Mouse (Mus musculus) stomach, embryonic 16.5 days (tissue): Measurements from ENCODE around the gene Map4k5. TPM values are rescaled to one million over a fixed set of nuclear protein-coding genes. Genes with fewer than 3 reads are reported as not detected.

Source experiments
- ATAC-seq: fragments of 200-750 bp; cut with Nextera tagmentation; 2 replicates; pipeline ENCODE4 v1.8.0; 2017; ENCODE audit warnings: moderate number of reproducible peaks, moderate TSS enrichment; ENCODE audit not compliant: insufficient read depth, low FRiP score
- H3K27ac ChIP-seq: fragments of 300-500 bp; sonication (generic); 2 replicates; pipeline ENCODE4 v1.5.1; 2014; ENCODE audit warnings: low read length
- H3K27me3 ChIP-seq: fragments of 300-500 bp; sonication (generic); 2 replicates; pipeline ENCODE4 v1.6.1; 2014; ENCODE audit warnings: low read length, control low read depth, mixed read lengths; ENCODE audit not compliant: control insufficient read depth, insufficient read depth
- H3K36me3 ChIP-seq: fragments of 300-500 bp; sonication (generic); 2 replicates; pipeline ENCODE4 v1.6.1; 2014; ENCODE audit warnings: low read length; ENCODE audit not compliant: control insufficient read depth, insufficient read depth
- H3K4me1 ChIP-seq: fragments of 300-500 bp; sonication (generic); 2 replicates; pipeline ENCODE4 v1.6.1; 2014; ENCODE audit warnings: low read length, control low read depth, mixed read lengths; ENCODE audit not compliant: control insufficient read depth, insufficient read depth
- H3K4me2 ChIP-seq: fragments of 300-500 bp; sonication (generic); 2 replicates; pipeline ENCODE4 v1.6.1; 2014; ENCODE audit warnings: low read depth, low read length, mixed read lengths
- H3K4me3 ChIP-seq: fragments of 300-500 bp; sonication (generic); replicated peaks from 2 replicates; pipeline ENCODE4 v1.5.1; 2014; ENCODE audit warnings: mild to moderate bottlenecking, low read length
- H3K9ac ChIP-seq: fragments of 300-500 bp; sonication (generic); 2 replicates; pipeline ENCODE4 v1.6.1; 2014; ENCODE audit warnings: low read length
- H3K9me3 ChIP-seq: fragments of 300-500 bp; sonication (generic); replicated peaks from 2 replicates; pipeline ENCODE4 v1.6.1; 2016; ENCODE audit warnings: low read length, control low read depth; ENCODE audit not compliant: control insufficient read depth
- WGBS: fragments of 180-500 bp; shearing (Covaris S2); extraction: QIAGEN DNeasy Blood & Tissue Kit; methylation state at CpG from one replicate; pipeline ENCODE4 v1.1.7; 2014; 5-methylcytosine and 5-hydroxymethylcytosine counted together
- polyA plus RNA-seq: library from polyadenylated mRNA; unstranded; fragments of >200 nt; fragmentation: Nextera tagmentation; extraction: Ambion mirVana; gene quantifications from 2 replicates; pipeline ENCODE4 v1.2.1, GENCODE M21; 2015

The Map4k5 gene
- polyA plus RNA-seq, 1 experiment from 2014 or later, result 24.3 TPM

DNA sequence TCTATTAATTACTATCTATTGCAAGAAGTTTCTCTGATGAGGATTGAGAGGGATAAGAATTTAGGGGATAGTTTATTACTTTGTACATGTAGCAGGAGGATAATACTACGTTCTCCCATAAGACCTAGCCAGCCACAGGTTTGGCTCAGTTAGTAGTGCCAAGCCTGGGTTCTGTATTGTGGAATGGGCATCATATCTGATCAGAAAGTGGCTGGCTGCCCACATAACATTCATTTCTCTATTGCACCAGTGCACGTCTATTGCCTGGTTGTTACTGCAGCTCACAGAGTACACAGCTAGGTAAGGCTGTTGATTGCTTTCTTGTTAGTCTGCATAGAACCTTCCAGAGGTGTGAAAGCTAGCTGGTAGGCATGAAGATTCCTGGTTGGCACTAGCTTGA lies 24.9 kb upstream of the Map4k5 start:
- no peak overlapping the region for H3K4me2 ChIP-seq
- H3K9ac ChIP-seq, result no peak overlapping the region
- no peaks in the 10 kb centered on the region for H3K4me1 ChIP-seq
- H3K27ac ChIP-seq, result no peak overlapping the region
- no peak overlapping the region for H3K4me3 ChIP-seq
- ATAC-seq, result no peak
- no peaks in the 10 kb centered on the region for H3K36me3 ChIP-seq
- no peaks in the 10 kb centered on the region for H3K27me3 ChIP-seq
- 74% methylated on average over 2 of the region's 2 CpGs for whole genome bisulfite sequencing
- no peaks in the 10 kb centered on the region for H3K9me3 ChIP-seq

GRCm38 (mm10) chr12:69912737-69913136 lies 19.7 kb upstream of the Map4k5 start:
- peaks cover 6% of the 10 kb centered on the region for H3K4me1 ChIP-seq
- no peaks in the 10 kb centered on the region for H3K27me3 ChIP-seq
- no peak overlapping the region for H3K4me2 ChIP-seq
- no peak overlapping the region for H3K9ac ChIP-seq
- H3K4me3 ChIP-seq, result no peak overlapping the region
- no peak for ATAC-seq
- no peaks in the 10 kb centered on the region for H3K9me3 ChIP-seq
- H3K27ac ChIP-seq, result no peak overlapping the region
- no peaks in the 10 kb centered on the region for H3K36me3 ChIP-seq
- 83% methylated on average over 7 of the region's 7 CpGs for WGBS

DNA sequence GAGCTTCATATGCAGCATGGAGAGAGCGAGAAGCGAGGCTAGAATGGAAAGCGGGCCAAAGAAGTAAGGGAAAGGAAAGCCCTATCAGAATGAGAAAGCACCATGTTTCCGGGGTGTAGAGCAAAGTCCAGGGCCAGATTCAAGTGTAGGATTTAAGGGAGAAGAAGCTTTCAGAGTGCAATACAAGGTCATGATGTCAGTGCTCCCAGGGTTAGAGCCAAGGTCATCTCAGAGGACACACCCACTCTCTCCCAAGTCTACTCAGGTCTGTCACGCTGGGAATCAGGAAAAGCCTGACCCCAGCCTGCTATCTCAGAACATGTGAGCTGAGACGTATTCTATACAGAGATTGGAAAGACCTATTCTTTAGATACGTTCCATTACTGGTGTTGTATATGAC lies 18.9 kb upstream of the Map4k5 start:
- peaks cover 9% of the 10 kb centered on the region for H3K4me1 ChIP-seq
- no peaks in the 10 kb centered on the region for H3K36me3 ChIP-seq
- no peaks in the 10 kb centered on the region for H3K9me3 ChIP-seq
- ATAC-seq, result no peak
- no peak overlapping the region for H3K4me3 ChIP-seq
- WGBS, result 80% methylated on average over 7 of the region's 7 CpGs
- H3K9ac ChIP-seq, result no peak overlapping the region
- H3K4me2 ChIP-seq, result no peak overlapping the region
- H3K27me3 ChIP-seq, result no peaks in the 10 kb centered on the region
- no peak overlapping the region for H3K27ac ChIP-seq

DNA sequence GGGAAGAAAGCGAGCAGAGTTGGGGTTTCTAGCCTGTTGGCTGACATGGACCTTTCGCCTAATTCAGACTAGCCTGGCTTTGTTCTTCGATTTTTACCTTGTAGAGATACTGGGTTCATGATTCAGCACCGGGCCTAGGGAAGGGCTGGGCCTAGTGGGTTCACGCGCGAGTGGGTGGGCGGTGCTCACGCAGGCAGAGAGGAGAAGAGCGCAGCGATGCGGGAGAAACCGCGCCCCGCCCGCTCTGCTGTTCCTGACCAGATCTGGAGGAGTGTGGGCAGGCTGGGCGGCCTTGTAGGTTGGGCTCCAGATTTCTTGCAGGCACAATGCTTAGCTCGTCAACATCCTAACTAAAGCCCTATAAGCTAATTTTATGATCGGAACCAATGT lies 15.5 kb upstream of the Map4k5 start:
- Histone ChIP-seq H3K4me3 (peak overlapping the region; percentile 36; the same call in 1 of the 2 replicates), H3K9ac (no peak overlapping the region; the same call in 1 of the 2 replicates), H3K27me3 (no peaks in the 10 kb centered on the region), H3K36me3 (no peaks in the 10 kb centered on the region), H3K4me2 (peak overlapping the region; percentile 69), H3K9me3 (no peaks in the 10 kb centered on the region), H3K27ac (no peak overlapping the region), H3K4me1 (peaks cover 9% of the 10 kb centered on the region)
- no peak for ATAC-seq
- WGBS, result 33% methylated on average over 19 of the region's 19 CpGs

DNA sequence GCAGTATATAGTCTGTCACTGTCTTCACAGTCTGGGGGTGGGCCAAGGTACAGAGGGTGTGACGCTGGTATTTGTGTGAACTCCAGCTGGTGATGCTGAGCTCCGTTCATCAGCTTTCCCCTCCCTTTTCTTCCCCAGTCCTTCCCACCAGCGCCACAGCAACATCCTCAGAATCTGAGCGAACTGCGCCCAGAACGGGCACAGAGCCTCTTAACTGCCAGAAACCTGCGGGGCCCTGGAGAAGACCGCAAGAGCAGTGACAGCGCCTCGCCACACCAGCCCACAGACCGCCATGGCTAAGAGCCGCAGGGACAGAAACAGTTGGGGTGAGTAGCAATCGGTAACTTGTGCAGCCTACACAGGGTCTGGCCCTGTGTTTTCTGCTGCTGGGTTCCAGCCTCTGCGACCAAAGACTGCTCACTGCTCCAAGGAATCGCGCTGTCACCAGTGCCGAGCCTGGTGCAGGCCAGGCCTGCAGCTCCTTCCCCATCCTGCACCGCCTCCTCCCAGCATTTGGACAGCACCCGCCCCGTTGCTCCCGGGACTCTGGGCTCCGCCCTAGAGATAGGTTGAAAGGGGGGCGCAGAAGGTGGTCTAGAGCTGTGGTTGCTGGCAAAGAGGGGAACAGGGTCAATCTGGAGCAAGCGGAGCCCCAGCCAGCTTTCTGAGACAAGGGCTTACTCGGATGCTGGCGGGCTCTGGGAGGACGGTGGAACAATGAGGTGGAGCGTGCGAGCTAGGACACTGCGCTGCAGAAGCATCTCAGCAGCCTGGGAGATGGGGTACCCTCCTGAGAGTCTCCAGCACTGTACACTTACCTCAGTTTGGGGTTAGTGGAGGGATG lies 14.9 kb upstream of the Map4k5 start:
- Histone ChIP-seq H3K4me3 (peak overlapping the region; percentile 36), H3K4me2 (peak overlapping the region; percentile 69), H3K9me3 (no peaks in the 10 kb centered on the region), H3K36me3 (no peaks in the 10 kb centered on the region), H3K4me1 (peaks cover 9% of the 10 kb centered on the region), H3K27me3 (no peaks in the 10 kb centered on the region), H3K9ac (peak overlapping the region; percentile 58), H3K27ac (no peak overlapping the region)
- 8% methylated on average over 30 of the region's 30 CpGs for WGBS
- peak; percentile 60; the same call in 1 of the 2 replicates for ATAC-seq

- ATAC-seq, result no peak
- Histone ChIP-seq H3K36me3 (no peaks in the 10 kb centered on the region), H3K27me3 (no peaks in the 10 kb centered on the region), H3K4me3 (no peak overlapping the region), H3K27ac (no peak overlapping the region), H3K4me2 (no peak overlapping the region), H3K9me3 (no peaks in the 10 kb centered on the region), H3K9ac (no peak overlapping the region), H3K4me1 (peaks cover 9% of the 10 kb centered on the region)
- 53% methylated on average over 2 of the region's 2 CpGs for WGBS
Observed at GRCm38 (mm10) chr12:69904991-69905390, 12.0 kb upstream of the Map4k5 start.

GRCm38 (mm10) chr12:69898119-69898518 lies 5.1 kb upstream of the Map4k5 start:
- H3K4me2 ChIP-seq, result no peak overlapping the region
- no peak overlapping the region for H3K27ac ChIP-seq
- H3K4me1 ChIP-seq, result peaks cover 2% of the 10 kb centered on the region; the same call in 1 of the 2 replicates
- 85% methylated on average over 4 of the region's 4 CpGs for WGBS
- ATAC-seq, result no peak
- H3K36me3 ChIP-seq, result no peaks in the 10 kb centered on the region
- no peaks in the 10 kb centered on the region for H3K9me3 ChIP-seq
- no peak overlapping the region for H3K9ac ChIP-seq
- H3K4me3 ChIP-seq, result no peak overlapping the region
- no peaks in the 10 kb centered on the region for H3K27me3 ChIP-seq

GRCm38 (mm10) chr12:69895046-69895445 lies 2.0 kb upstream of the Map4k5 start:
- Histone ChIP-seq H3K4me2 (no peak overlapping the region), H3K9ac (no peak overlapping the region), H3K4me3 (no peak overlapping the region), H3K36me3 (no peaks in the 10 kb centered on the region), H3K4me1 (peaks cover 18% of the 10 kb centered on the region), H3K9me3 (no peaks in the 10 kb centered on the region), H3K27me3 (no peaks in the 10 kb centered on the region), H3K27ac (peak overlapping the region; percentile 12; the same call in 1 of the 2 replicates)
- WGBS, result 59% methylated on average over 2 of the region's 2 CpGs
- ATAC-seq, result no peak

- 62% methylated on average over 6 of the region's 6 CpGs for WGBS
Observed at GRCm38 (mm10) chr12:69893927-69894326, 927 bp upstream of the Map4k5 start.

More at GRCm38 (mm10) chr12:69893927-69894326, 927 bp upstream of the Map4k5 start:
- peaks cover 23% of the 10 kb centered on the region for H3K4me1 ChIP-seq
- H3K27me3 ChIP-seq, result no peaks in the 10 kb centered on the region
- no peaks in the 10 kb centered on the region for H3K36me3 ChIP-seq
- H3K4me3 ChIP-seq, result no peak overlapping the region
- no peak overlapping the region for H3K9ac ChIP-seq
- H3K4me2 ChIP-seq, result no peak overlapping the region
- no peaks in the 10 kb centered on the region for H3K9me3 ChIP-seq
- no peak overlapping the region for H3K27ac ChIP-seq
- no peak for ATAC-seq
